Comparison of ENCODE assay signal across 14 mouse cellular contexts in the genomic region with DNA sequence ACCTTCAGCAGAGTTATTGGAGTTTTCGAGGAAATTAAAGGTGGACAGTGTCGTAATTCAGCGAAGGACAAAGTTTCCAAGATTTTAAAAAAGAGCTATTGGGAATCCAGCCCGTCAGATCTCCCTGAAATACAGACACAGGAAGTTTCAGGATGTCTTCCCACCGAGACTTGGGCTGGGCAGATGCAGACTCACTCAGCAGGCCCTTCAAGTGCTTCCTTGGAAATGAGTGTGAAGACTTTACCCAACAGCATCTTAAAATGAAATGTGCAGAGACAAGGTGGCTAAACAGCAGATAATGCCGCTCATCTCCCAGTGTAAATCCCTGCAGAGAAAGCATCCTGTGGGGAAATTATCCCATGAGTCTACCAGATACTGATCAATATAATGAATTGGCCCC. TPM values are rescaled to one million over a fixed set of nuclear protein-coding genes. Genes with fewer than 3 reads are reported as not detected.
DNase-seq lines count a peak whose midpoint lies in the region; ATAC-seq and TF ChIP-seq lines count a peak whose summit lies in the region.
"Had no signal": no experiment of that assay in that cellular context is flagged by ENCODE, and none has a peak within 500 bp of the region (broad histone marks: within the 10 kb centered on the region; RNA-seq: fewer than 3 reads in every experiment).

No protein-coding gene starts in this region.

- H3K9me3 ChIP-seq in intestine, embryonic 14.5 days (ENCODE audit: control insufficient read depth, low read length), result no peaks in the 10 kb centered on the region
- no peaks in the 10 kb centered on the region for H3K9me3 ChIP-seq in intestine, postnatal 0 days (ENCODE audit: control insufficient read depth)
- no peaks in the 10 kb centered on the region; the same call in 1 of the 2 replicates for H3K9me3 ChIP-seq in forebrain, embryonic 13.5 days (replicated peaks)
- no peaks in the 10 kb centered on the region for H3K9me3 ChIP-seq in hindbrain, embryonic 13.5 days
- H3K9me3 ChIP-seq in midbrain, embryonic 15.5 days, result no peaks in the 10 kb centered on the region
- H3K9me3 ChIP-seq: embryonic facial prominence, embryonic 15.5 days; heart, embryonic 15.5 days had no signal

- peak; percentile 51 for DNase-seq in intestine, embryonic 14.5 days (ENCODE audit: low spot score)
- DNase-seq in ovary, postnatal 36 days (ENCODE audit: low spot score), result no peak
- no peak for DNase-seq in kidney, postnatal 10 days
- no peak for DNase-seq in left cerebral cortex, postnatal 25 days (ENCODE audit: low spot score in 2 of 2)
- DNase-seq: gastrocnemius, postnatal 36 days; thymus, adult 2 months had no signal

- no peak overlapping the region for H3K27ac ChIP-seq in intestine, embryonic 14.5 days (ENCODE audit: low read depth)
- H3K27ac ChIP-seq in intestine, postnatal 0 days (ENCODE audit: low read depth, low read length), result no peak overlapping the region
- H3K27ac ChIP-seq in forebrain, embryonic 13.5 days, result no peak overlapping the region
- H3K27ac ChIP-seq in hindbrain, embryonic 13.5 days, result no peak overlapping the region
- no peak overlapping the region for H3K27ac ChIP-seq in midbrain, embryonic 15.5 days
- H3K27ac ChIP-seq: embryonic facial prominence, embryonic 15.5 days; heart, embryonic 15.5 days; kidney, postnatal 0 days had no signal

- no peaks in the 10 kb centered on the region for H3K36me3 ChIP-seq in intestine, embryonic 14.5 days (ENCODE audit: control insufficient read depth, insufficient read depth, low read length)
- no peaks in the 10 kb centered on the region for H3K36me3 ChIP-seq in intestine, postnatal 0 days (ENCODE audit: control insufficient read depth, insufficient read depth)
- no peaks in the 10 kb centered on the region for H3K36me3 ChIP-seq in forebrain, embryonic 13.5 days (ENCODE audit: poor library complexity, severe bottlenecking)
- H3K36me3 ChIP-seq in hindbrain, embryonic 13.5 days, result no peaks in the 10 kb centered on the region
- no peaks in the 10 kb centered on the region for H3K36me3 ChIP-seq in midbrain, embryonic 15.5 days (replicated peaks)
- H3K36me3 ChIP-seq: embryonic facial prominence, embryonic 15.5 days; heart, embryonic 15.5 days had no signal

- intact Hi-C loops in left cerebral cortex, postnatal 25 days (cut with DNase I), result loop anchor here (10.0 kb wide), 2 partner anchors 122 to 502 kb away; partner anchors contain the start of gene Gpd2

- H3K4me1 ChIP-seq in intestine, embryonic 14.5 days (replicated peaks; ENCODE audit: control insufficient read depth, insufficient read depth, low read length), result peaks cover 5% of the 10 kb centered on the region
- H3K4me1 ChIP-seq in intestine, postnatal 0 days (replicated peaks; ENCODE audit: control insufficient read depth, insufficient read depth, low read length), result peaks cover 7% of the 10 kb centered on the region; the same call in 1 of the 2 replicates
- H3K4me1 ChIP-seq in forebrain, embryonic 13.5 days, result peaks cover 63% of the 10 kb centered on the region
- peaks cover 61% of the 10 kb centered on the region for H3K4me1 ChIP-seq in hindbrain, embryonic 13.5 days (replicated peaks)
- peaks cover 48% of the 10 kb centered on the region for H3K4me1 ChIP-seq in midbrain, embryonic 15.5 days

- H3K27me3 ChIP-seq in intestine, embryonic 14.5 days (replicated peaks; ENCODE audit: control insufficient read depth, insufficient read depth, low read length), result peaks cover 59% of the 10 kb centered on the region
- H3K27me3 ChIP-seq in intestine, postnatal 0 days (replicated peaks; ENCODE audit: control insufficient read depth, insufficient read depth, low read length), result peaks cover 57% of the 10 kb centered on the region
- H3K27me3 ChIP-seq in forebrain, embryonic 13.5 days, result peaks cover 58% of the 10 kb centered on the region
- peaks cover 81% of the 10 kb centered on the region for H3K27me3 ChIP-seq in hindbrain, embryonic 13.5 days
- peaks cover 66% of the 10 kb centered on the region for H3K27me3 ChIP-seq in midbrain, embryonic 15.5 days (replicated peaks)

- no peak overlapping the region for H3K9ac ChIP-seq in intestine, embryonic 14.5 days (ENCODE audit: low read length)
- no peak overlapping the region for H3K9ac ChIP-seq in intestine, postnatal 0 days (ENCODE audit: low read depth, low read length)
- H3K9ac ChIP-seq in forebrain, embryonic 13.5 days, result no peak overlapping the region
- H3K9ac ChIP-seq in hindbrain, embryonic 13.5 days, result no peak overlapping the region
- H3K9ac ChIP-seq in midbrain, embryonic 15.5 days, result no peak overlapping the region
- H3K9ac ChIP-seq: embryonic facial prominence, embryonic 15.5 days; heart, embryonic 15.5 days had no signal

- no peak overlapping the region for H3K4me3 ChIP-seq in intestine, embryonic 14.5 days (ENCODE audit: low read depth, low read length)
- no peak overlapping the region for H3K4me3 ChIP-seq in intestine, postnatal 0 days (ENCODE audit: low read depth, low read length)
- H3K4me3 ChIP-seq in forebrain, embryonic 13.5 days, result peak overlapping the region; percentile 81
- peak overlapping the region; percentile 81 for H3K4me3 ChIP-seq in hindbrain, embryonic 13.5 days
- H3K4me3 ChIP-seq in midbrain, embryonic 15.5 days, result peak overlapping the region; percentile 20; the same call in 1 of the 2 replicates

- no peak for TF ChIP-seq CTCF in intestine, postnatal 0 days (IDR thresholded peaks at IDR 0.05; ENCODE audit: low read depth)

- 42% methylated on average over 6 of the region's 6 CpGs for WGBS in intestine, embryonic 14.5 days
- 74% methylated on average over 6 of the region's 6 CpGs for WGBS in intestine, postnatal 0 days
- WGBS in forebrain, embryonic 13.5 days, result 34% methylated on average over 6 of the region's 6 CpGs
- WGBS in hindbrain, embryonic 13.5 days, result 11% methylated on average over 6 of the region's 6 CpGs
- WGBS in midbrain, embryonic 15.5 days, result 15% methylated on average over 6 of the region's 6 CpGs

- ATAC-seq in intestine, embryonic 14.5 days (replicated peaks; ENCODE audit: low FRiP score, low TSS enrichment, low read depth), result no peak
- no peak for ATAC-seq in intestine, postnatal 0 days
- ATAC-seq in forebrain, embryonic 13.5 days, result no peak
- ATAC-seq in hindbrain, embryonic 13.5 days (ENCODE audit: low FRiP score), result no peak
- no peak for ATAC-seq in midbrain, embryonic 15.5 days (replicated peaks)
- ATAC-seq: inflammation-experienced regulatory T-cells, adult 6 months had no signal

- H3K4me2 ChIP-seq in intestine, embryonic 14.5 days (ENCODE audit: low read length), result no peak overlapping the region
- no peak overlapping the region for H3K4me2 ChIP-seq in intestine, postnatal 0 days (replicated peaks; ENCODE audit: low read depth)
- peak overlapping the region; percentile 100 for H3K4me2 ChIP-seq in forebrain, embryonic 13.5 days
- H3K4me2 ChIP-seq in hindbrain, embryonic 13.5 days, result peak overlapping the region; percentile 97
- H3K4me2 ChIP-seq in midbrain, embryonic 15.5 days, result no peak overlapping the region

RNA-seq across cellular contexts. Expression of gene Nr4a2, which starts 10.9 kb away (rescaled TPM):
- 4.0 and 4.1 TPM in 2 replicates for polyA plus RNA-seq in intestine, embryonic 14.5 days (2014; fragmentation: Nextera tagmentation; extraction: Ambion mirVana)
- 1.3 and 1.7 TPM in 2 replicates for polyA plus RNA-seq in intestine, postnatal 0 days (2015; fragmentation: Nextera tagmentation; extraction: Ambion mirVana)
- polyA plus RNA-seq in forebrain, embryonic 13.5 days (2015; fragmentation: Nextera tagmentation; extraction: Ambion mirVana), result 14.2 and 20.7 TPM in 2 replicates
- polyA plus RNA-seq in hindbrain, embryonic 13.5 days (2015; fragmentation: Nextera tagmentation; extraction: Ambion mirVana), result 25.7 and 28.6 TPM in 2 replicates
- polyA plus RNA-seq in midbrain, embryonic 15.5 days (2015; fragmentation: Nextera tagmentation; extraction: Ambion mirVana), result 40.1 and 40.4 TPM in 2 replicates
- 10 to 100 TPM; 46.3 to 50.6 TPM for total RNA-seq in left cerebral cortex, postnatal 25 days (2021)

Comparison
In these comparisons a context has a peak if more than half of its experiments do, and no peak if none do; other contexts are left out.
1. H3K4me2 ChIP-seq: peak in forebrain, embryonic 13.5 days (single experiment) and hindbrain, embryonic 13.5 days (single experiment); none in intestine, embryonic 14.5 days (single experiment), intestine, postnatal 0 days (single experiment) and midbrain, embryonic 15.5 days (single experiment).
2. H3K4me3 ChIP-seq: peak in forebrain, embryonic 13.5 days (single experiment), hindbrain, embryonic 13.5 days (single experiment) and midbrain, embryonic 15.5 days (single experiment); none in intestine, embryonic 14.5 days (single experiment) and intestine, postnatal 0 days (single experiment).